Mouse (Mus musculus) heart, embryonic 13.5 days (tissue): ENCODE results near the gene Ndc1. TPM values are rescaled to one million over a fixed set of nuclear protein-coding genes. Genes with fewer than 3 reads are reported as not detected.

Experiments
- ATAC-seq: fragments of 200-750 bp; cut with Nextera tagmentation; 2 replicates; pipeline ENCODE4 v1.8.0; 2017; ENCODE audit warnings: moderate TSS enrichment; ENCODE audit not compliant: insufficient number of reproducible peaks, low FRiP score, low TSS enrichment; ENCODE audit errors: extremely low read depth
- H3K27ac ChIP-seq: fragments of 300-500 bp; sonication (generic); replicated peaks from 2 replicates; pipeline ENCODE4 v1.5.1; 2015; ENCODE audit warnings: moderate library complexity, mild to moderate bottlenecking, inconsistent platforms
- H3K27me3 ChIP-seq: fragments of 300-500 bp; sonication (generic); replicated peaks from 2 replicates; pipeline ENCODE4 v1.6.1; 2015; ENCODE audit warnings: mild to moderate bottlenecking, inconsistent platforms
- H3K36me3 ChIP-seq: fragments of 300-500 bp; sonication (generic); 2 replicates; pipeline ENCODE4 v1.6.1; 2015; ENCODE audit warnings: mild to moderate bottlenecking, inconsistent platforms
- H3K4me1 ChIP-seq: fragments of 300-500 bp; sonication (generic); 2 replicates; pipeline ENCODE4 v1.6.1; 2015; ENCODE audit warnings: inconsistent platforms
- H3K4me2 ChIP-seq: fragments of 300-500 bp; sonication (generic); 2 replicates; pipeline ENCODE4 v1.6.1; 2015; ENCODE audit warnings: inconsistent platforms, mild to moderate bottlenecking, moderate library complexity
- H3K4me3 ChIP-seq: fragments of 300-500 bp; sonication (generic); 2 replicates; pipeline ENCODE4 v1.5.1; 2015; ENCODE audit warnings: moderate library complexity, mild to moderate bottlenecking, inconsistent platforms
- H3K9ac ChIP-seq: fragments of 300-500 bp; sonication (generic); 2 replicates; pipeline ENCODE4 v1.6.1; 2015; ENCODE audit warnings: inconsistent platforms, mild to moderate bottlenecking, moderate library complexity
- H3K9me3 ChIP-seq: fragments of 300-500 bp; sonication (generic); 2 replicates; pipeline ENCODE4 v1.6.1; 2016; ENCODE audit warnings: inconsistent platforms
- WGBS: fragments of 180-500 bp; shearing (Covaris S2); methylation state at CpG from one replicate; pipeline ENCODE4 v1.1.7; 2015; ENCODE audit warnings: mixed read lengths; 5-methylcytosine and 5-hydroxymethylcytosine counted together
- polyA plus RNA-seq: library from polyadenylated mRNA; unstranded; fragments of >200 nt; fragmentation: Nextera tagmentation; extraction: Ambion mirVana; gene quantifications from 2 replicates; pipeline ENCODE4 v1.2.1, GENCODE M21; 2015

Ndc1 gene
- polyA plus RNA-seq, 1 experiment from 2014 or later: 24.8 TPM

DNA sequence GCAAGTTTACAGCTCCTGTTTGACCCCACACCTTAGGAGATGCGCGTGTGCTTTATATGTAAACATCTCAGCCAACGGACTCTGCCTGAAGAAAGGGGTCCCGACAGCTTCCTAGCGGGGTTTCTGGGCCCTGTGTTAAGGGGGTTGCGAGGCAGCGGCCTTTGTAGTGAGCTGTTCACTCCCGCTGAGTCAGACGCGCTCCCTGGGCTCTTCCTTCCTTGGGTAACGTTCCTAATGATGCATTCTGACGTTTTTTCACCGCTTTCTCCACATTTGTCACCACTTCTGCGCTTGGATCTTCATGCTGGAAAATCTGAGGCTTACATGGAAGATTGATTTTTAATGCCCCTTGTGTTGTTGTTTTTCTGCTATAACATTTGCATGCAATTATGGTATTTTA, 54.1 kb downstream of the Ndc1 start:
- H3K36me3 ChIP-seq: peaks cover 18% of the 10 kb centered on the region
- 4% methylated on average over 14 of the region's 14 CpGs for WGBS
- H3K27me3 ChIP-seq: peaks cover 28% of the 10 kb centered on the region
- H3K9ac ChIP-seq: peak overlapping the region; percentile 61
- peak overlapping the region; percentile 32 for H3K4me3 ChIP-seq
- H3K9me3 ChIP-seq: no peaks in the 10 kb centered on the region
- no peak for ATAC-seq
- H3K4me1 ChIP-seq: peaks cover 9% of the 10 kb centered on the region
- peak overlapping the region; percentile 68 for H3K4me2 ChIP-seq
- no peak overlapping the region for H3K27ac ChIP-seq

DNA sequence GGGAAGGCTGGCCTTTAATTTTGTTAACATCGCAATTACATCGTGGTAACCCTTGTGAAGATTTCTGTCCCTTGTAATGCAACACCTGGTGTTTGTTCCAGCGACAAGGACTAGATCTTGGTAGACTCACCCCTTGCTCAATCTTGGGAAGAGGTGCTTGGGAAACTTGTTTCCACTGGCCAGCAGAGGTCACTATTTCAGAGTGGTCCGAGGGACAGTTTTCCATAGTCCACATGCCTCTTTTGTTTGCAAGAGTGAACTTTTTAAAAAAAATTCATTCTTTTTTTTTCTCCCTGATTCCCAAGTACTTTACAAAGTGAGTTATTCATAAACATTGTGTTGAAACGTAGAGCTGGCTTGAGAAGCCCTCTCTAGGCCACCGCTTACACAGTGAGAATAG, 54.6 kb downstream of the Ndc1 start:
- Histone ChIP-seq H3K9me3 (no peaks in the 10 kb centered on the region), H3K4me2 (peak overlapping the region; percentile 68), H3K9ac (no peak overlapping the region), H3K36me3 (peaks cover 16% of the 10 kb centered on the region), H3K27ac (no peak overlapping the region), H3K27me3 (peaks cover 33% of the 10 kb centered on the region), H3K4me1 (peaks cover 9% of the 10 kb centered on the region), H3K4me3 (peak overlapping the region; percentile 32; the same call in 1 of the 2 replicates)
- ATAC-seq: no peak
- WGBS: 21% methylated on average over 6 of the region's 6 CpGs

DNA sequence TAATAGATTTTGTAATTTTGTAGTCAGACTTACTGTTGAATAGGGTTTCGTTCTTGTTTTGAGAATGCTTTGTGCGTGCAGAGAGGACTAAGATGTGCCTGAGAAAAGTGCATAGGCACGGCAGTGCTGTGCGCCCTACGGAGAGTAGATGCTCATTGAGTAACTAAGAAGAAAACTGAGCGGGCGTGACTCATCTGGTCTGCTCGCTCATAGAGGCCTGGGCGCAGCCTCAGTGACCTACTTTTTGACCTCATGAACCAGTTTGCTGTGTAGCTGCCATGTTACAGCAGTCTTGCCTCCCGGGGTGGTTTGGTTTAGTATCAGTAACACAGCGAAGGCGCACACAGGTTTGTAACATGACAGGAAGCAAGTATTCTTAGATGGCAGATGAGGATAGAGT, 58.0 kb downstream of the Ndc1 start:
- H3K4me1 ChIP-seq: peaks cover 11% of the 10 kb centered on the region
- H3K27ac ChIP-seq: no peak overlapping the region
- no peak for ATAC-seq
- H3K27me3 ChIP-seq: peaks cover 48% of the 10 kb centered on the region
- H3K4me3 ChIP-seq: no peak overlapping the region
- no peaks in the 10 kb centered on the region for H3K36me3 ChIP-seq
- no peaks in the 10 kb centered on the region for H3K9me3 ChIP-seq
- no peak overlapping the region for H3K4me2 ChIP-seq
- H3K9ac ChIP-seq: no peak overlapping the region
- 91% methylated on average over 12 of the region's 12 CpGs for WGBS

DNA sequence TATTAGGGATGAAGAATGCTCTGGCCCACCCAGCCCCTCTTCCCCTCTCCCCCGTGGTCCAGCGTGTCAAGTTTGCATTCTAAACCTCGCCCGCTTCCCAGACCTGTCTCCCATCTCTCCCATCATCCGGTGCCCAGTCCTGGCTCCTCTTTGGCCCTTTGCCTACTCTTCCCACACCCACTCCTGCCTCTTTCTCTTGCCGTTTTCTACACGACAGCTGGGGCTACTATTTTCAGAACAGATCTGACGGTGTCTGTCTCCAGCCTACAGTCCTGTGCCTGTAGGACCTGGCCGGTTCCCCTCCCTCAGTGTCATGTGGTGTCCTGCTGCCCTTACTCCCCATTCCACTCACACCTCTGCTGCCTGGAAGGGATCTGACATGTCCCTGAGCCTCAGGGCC, 59.0 kb downstream of the Ndc1 start:
- no peaks in the 10 kb centered on the region for H3K9me3 ChIP-seq
- WGBS: 52% methylated on average over 9 of the region's 9 CpGs
- peaks cover 7% of the 10 kb centered on the region for H3K4me1 ChIP-seq
- H3K4me2 ChIP-seq: no peak overlapping the region
- no peaks in the 10 kb centered on the region for H3K36me3 ChIP-seq
- no peak for ATAC-seq
- H3K4me3 ChIP-seq: no peak overlapping the region
- H3K27me3 ChIP-seq: peaks cover 45% of the 10 kb centered on the region
- no peak overlapping the region for H3K9ac ChIP-seq
- no peak overlapping the region for H3K27ac ChIP-seq

- no peak overlapping the region for H3K27ac ChIP-seq
- 84% methylated on average over 5 of the region's 5 CpGs for WGBS
- H3K9ac ChIP-seq: no peak overlapping the region
- no peak overlapping the region for H3K4me2 ChIP-seq
- H3K27me3 ChIP-seq: peaks cover 74% of the 10 kb centered on the region
- peaks cover 21% of the 10 kb centered on the region for H3K4me1 ChIP-seq
- no peak overlapping the region for H3K4me3 ChIP-seq
- no peaks in the 10 kb centered on the region for H3K9me3 ChIP-seq
- no peaks in the 10 kb centered on the region for H3K36me3 ChIP-seq
- ATAC-seq: no peak
Measured at GRCm38 (mm10) chr4:107432717-107433116, 65.1 kb downstream of the Ndc1 start.

DNA sequence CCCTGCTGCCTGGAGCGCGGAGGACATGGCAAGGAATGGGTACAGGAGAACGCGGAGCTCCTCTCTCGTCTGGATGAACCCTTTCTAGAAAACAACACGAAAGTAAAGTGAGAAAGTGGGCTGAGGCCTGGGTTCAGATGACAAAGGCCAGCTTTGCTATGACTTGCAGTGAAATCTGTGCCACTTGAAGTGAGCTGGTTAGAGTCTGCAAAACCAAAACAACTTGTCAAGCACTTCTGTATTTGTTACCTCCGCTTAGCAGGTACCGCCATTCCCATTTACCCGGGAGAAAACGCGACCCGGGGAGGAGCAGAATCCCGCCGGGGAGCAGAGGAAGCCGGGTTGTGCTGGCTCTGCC, 66.4 kb downstream of the Ndc1 start:
- H3K4me1 ChIP-seq: peaks cover 21% of the 10 kb centered on the region
- WGBS: 6% methylated on average over 15 of the region's 15 CpGs
- no peaks in the 10 kb centered on the region for H3K9me3 ChIP-seq
- H3K4me2 ChIP-seq: peak overlapping the region; percentile 98
- H3K27me3 ChIP-seq: peaks cover 78% of the 10 kb centered on the region
- H3K36me3 ChIP-seq: no peaks in the 10 kb centered on the region
- no peak for ATAC-seq
- H3K27ac ChIP-seq: no peak overlapping the region
- peak overlapping the region; percentile 76 for H3K9ac ChIP-seq
- H3K4me3 ChIP-seq: peak overlapping the region; percentile 71

GRCm38 (mm10) chr4:107434356-107435237, 67.0 kb downstream of the Ndc1 start, which contains the start of gene Glis1:
Gene Glis1 (plus strand): TSS chr4:107434591.
- peaks cover 21% of the 10 kb centered on the region for H3K4me1 ChIP-seq
- peaks cover 84% of the 10 kb centered on the region for H3K27me3 ChIP-seq
- H3K9me3 ChIP-seq: no peaks in the 10 kb centered on the region
- no peaks in the 10 kb centered on the region for H3K36me3 ChIP-seq
- peak; percentile 79; the same call in 1 of the 2 replicates for ATAC-seq
- under 1% methylated on average over 109 of the region's 112 CpGs for WGBS
- peak within 1 kb of the TSS; percentile 98 for H3K4me2 ChIP-seq
- H3K27ac ChIP-seq: no peak within 1 kb of the TSS
- H3K4me3 ChIP-seq: peak within 1 kb of the TSS; percentile 71
- peak within 1 kb of the TSS; percentile 76 for H3K9ac ChIP-seq

DNA sequence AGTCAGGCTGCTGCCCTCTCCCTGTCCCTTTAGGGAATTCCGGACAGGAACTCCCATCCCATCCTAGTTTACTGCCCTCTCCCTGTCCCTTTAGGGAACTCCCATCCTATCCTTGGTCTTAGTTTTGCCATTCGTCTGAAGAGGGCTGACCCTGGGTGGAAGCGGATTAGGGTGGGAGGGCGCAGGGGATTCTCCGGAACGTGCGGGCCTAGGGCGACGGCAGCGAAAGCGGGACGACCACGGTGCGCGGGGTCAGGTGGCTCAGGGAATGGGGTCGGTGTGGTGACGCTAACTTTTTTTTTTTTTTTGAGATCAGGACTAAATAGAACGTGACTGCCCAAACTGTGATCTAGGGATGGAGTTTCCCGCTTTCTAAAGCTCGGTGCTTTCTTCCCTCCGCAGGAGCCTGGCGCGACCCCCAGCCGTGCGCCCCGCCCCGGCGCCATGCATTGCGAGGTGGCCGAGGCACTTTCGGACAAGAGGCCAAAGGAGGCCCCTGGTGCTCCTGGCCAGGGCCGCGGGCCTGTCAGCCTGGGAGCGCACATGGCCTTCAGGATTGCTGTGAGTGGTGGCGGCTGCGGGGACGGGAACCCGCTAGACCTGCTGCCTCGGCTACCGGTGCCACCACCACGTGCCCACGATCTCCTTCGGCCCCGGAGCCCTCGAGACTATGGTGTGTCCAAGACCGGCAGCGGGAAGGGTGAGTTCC, 67.8 kb downstream of the Ndc1 start:
- Histone ChIP-seq H3K4me1 (peaks cover 23% of the 10 kb centered on the region), H3K27ac (no peak overlapping the region), H3K9ac (peak overlapping the region; percentile 76; the same call in 1 of the 2 replicates), H3K9me3 (no peaks in the 10 kb centered on the region), H3K36me3 (no peaks in the 10 kb centered on the region), H3K4me2 (peak overlapping the region; percentile 98), H3K27me3 (peaks cover 87% of the 10 kb centered on the region), H3K4me3 (peak overlapping the region; percentile 71)
- ATAC-seq: no peak
- WGBS: 3% methylated on average over 47 of the region's 47 CpGs

- Histone ChIP-seq H3K9me3 (no peaks in the 10 kb centered on the region), H3K4me2 (no peak overlapping the region), H3K27me3 (peaks cover 92% of the 10 kb centered on the region), H3K4me3 (no peak overlapping the region), H3K27ac (no peak overlapping the region), H3K9ac (no peak overlapping the region), H3K36me3 (no peaks in the 10 kb centered on the region), H3K4me1 (peaks cover 23% of the 10 kb centered on the region)
- ATAC-seq: no peak
- 91% methylated on average over 7 of the region's 7 CpGs for WGBS
Measured at GRCm38 (mm10) chr4:107436476-107436875, 68.9 kb downstream of the Ndc1 start.

GRCm38 (mm10) chr4:107438741-107439140, 71.2 kb downstream of the Ndc1 start:
- no peaks in the 10 kb centered on the region for H3K36me3 ChIP-seq
- H3K27me3 ChIP-seq: peaks cover 99% of the 10 kb centered on the region
- H3K4me2 ChIP-seq: no peak overlapping the region
- 87% methylated on average over 8 of the region's 8 CpGs for WGBS
- H3K9me3 ChIP-seq: no peaks in the 10 kb centered on the region
- peaks cover 21% of the 10 kb centered on the region for H3K4me1 ChIP-seq
- H3K9ac ChIP-seq: no peak overlapping the region
- no peak for ATAC-seq
- H3K4me3 ChIP-seq: no peak overlapping the region
- H3K27ac ChIP-seq: no peak overlapping the region

- Histone ChIP-seq H3K27me3 (peaks cover 99% of the 10 kb centered on the region), H3K4me3 (peak overlapping the region; percentile 50), H3K27ac (no peak overlapping the region), H3K9me3 (peaks cover 3% of the 10 kb centered on the region; the same call in 1 of the 2 replicates), H3K4me2 (peak overlapping the region; percentile 69), H3K9ac (peak overlapping the region; percentile 70), H3K36me3 (no peaks in the 10 kb centered on the region), H3K4me1 (peaks cover 9% of the 10 kb centered on the region)
- 17% methylated on average over 13 of the region's 13 CpGs for WGBS
- ATAC-seq: no peak
Measured at GRCm38 (mm10) chr4:107440306-107440705, 72.7 kb downstream of the Ndc1 start.
